Mouse (Mus musculus) urinary bladder, postnatal 25 days (tissue): Measurements from ENCODE around the gene D930020B18Rik.
A peak's percentile ranks its signal among the peaks of the same experiment; 100 is the strongest.

ENCODE experiments used
- DNase-seq: peaks from one replicate; pipeline ENCODE4 v3.0.0; 2022; ENCODE audit warnings: low spot score

The D930020B18Rik gene

DNA sequence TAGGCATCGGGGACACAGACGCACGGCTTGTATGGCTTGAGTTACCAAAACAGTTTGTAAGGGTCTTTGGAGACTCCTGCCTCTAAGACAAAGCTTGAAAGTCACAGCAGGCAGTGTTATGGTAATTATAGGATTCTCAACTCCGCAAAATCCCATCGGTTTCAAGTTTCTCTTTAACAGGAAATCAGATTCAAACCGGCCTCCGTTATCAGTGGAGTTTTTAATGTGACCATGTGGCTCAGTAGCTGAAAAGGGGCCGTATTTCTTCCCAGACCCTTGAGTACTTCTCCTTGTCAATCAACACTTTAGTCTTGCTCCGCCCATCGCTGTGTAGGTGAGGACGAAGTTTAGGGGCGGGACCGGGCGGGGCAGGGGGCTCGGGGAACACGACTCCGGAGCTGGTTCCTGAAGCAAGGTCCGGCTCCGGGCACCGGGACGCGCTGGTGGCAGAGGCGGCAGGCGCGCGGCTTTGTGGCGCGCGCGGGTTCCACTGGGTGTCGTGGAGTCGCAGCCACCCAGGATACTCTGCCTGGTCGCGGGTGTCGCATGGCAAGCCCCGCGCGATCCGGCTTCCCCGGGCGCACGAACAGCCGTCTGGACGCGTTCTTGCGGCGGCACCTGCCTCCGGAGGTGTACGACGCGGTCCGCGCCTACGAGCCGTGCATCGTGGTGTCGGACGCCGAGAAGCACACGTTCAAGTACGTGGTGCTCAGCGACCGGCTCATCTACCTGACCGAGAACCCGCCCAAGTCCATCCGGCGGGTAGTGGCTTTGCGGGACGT is at the start of gene D930020B18Rik:
TSS of gene D930020B18Rik (plus strand) at position 317 of the 782 bp plus-strand sequence.
- DNase-seq: peak; percentile 6

DNA sequence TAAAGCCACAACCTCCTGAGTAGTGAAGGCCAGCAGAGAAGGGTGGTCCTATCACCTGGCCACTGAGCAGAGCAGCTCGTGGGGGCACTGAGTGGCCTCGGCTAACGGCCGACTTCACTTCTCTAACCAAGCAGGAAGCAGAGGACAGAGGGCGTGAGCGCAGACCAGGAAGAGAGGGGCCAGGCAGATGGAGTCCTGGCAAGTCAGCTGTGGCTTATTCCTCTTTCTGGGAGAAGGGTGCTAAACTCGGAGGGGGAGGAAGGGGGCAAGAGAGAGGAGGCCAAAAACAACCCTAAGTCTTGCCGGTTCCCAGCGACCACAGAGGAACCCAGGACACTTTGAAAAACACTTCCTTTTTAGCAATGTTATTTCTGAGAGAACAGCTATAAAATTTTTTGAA is 44.8 kb upstream of the D930020B18Rik start:
- no peak for DNase-seq

DNA sequence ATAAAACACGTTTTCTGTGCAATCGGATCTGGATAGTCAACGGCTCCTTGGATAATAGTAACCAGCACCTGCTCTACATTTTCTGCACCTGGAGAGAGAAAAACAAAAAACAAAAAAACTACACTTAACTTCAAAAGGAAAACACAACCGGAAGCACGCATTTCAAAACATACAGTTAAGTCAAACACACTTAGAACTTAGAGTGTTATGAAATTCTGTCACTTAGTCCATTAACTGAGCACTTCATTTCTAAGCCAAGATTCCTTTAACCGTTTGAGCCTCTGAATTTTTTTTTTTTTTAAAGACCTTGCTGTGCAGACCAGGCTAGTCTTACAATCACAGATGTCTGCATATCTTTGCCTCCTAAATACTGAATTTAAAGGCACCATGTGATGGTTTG is 40.1 kb upstream of the D930020B18Rik start:
- no peak for DNase-seq

DNA sequence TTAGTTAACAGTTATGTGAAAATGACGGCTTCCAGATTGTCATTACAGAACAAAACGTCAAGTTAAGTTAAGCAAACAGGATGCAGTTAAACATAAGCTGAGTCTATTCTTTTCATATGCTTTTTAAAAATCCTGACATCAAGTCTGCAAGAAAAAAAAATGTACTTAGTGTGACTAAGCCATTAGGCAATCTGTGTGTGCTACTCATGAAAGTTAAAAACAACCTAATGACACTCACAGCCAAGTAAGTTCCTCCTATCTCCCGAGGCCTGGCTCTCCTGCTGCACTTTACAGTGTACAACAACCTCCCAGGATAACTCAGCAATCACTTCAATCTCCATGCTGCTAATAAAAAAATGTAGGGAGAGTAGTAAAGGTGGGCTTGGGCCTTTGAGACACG is 37.8 kb upstream of the D930020B18Rik start:
- DNase-seq: no peak

DNA sequence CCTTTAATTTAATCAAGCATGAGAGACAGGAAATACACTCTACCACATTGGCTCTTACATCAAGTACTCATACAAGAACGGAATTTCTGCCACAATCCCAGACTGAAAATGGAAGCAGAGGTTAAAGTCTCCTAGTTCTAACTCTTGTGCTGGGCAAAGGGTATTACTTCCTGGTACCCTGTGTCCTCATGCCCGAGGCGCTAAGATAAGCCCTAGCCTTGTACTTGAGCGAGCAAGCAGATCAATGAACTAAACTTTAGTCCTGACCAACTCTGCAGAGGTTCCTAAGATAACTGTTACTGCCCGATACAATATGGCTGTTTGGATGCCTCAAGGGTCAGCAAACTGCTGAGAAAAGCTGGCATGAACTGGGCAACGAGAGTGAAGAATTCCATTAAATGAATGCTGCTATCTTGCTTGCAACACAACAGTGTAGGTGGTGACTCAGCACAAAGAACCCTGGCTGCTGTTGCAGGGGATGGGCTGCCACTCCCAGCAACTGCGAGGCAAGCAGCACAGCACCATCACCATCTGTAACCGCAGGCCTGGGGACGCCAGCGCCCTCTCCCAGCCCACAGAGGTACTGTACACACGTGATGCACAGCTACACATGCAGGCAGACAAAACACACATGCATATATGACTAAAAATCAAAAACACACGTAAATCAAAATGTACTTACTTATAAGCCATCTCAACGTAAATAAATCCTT is 36.6 kb upstream of the D930020B18Rik start:
- DNase-seq: no peak

DNA sequence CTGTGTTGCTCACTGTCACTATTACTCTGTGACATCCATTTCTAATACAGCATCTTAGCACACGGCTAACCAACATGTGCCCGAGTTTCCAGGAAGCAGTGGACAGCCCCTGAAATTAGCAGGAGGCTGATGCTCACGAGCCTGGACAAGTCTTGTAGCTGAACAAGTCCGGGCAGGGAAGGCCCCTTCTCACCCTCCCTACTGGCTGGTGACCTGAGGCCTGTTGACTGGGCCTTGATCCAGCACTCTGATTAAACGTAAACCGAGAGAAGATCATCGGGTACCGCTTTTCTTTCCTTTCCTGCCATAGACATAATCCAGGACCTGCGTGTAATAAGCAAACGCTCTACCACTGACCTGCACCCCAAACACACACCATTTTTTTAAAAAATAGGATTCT is 33.2 kb upstream of the D930020B18Rik start:
- DNase-seq: peak; percentile 25

DNA sequence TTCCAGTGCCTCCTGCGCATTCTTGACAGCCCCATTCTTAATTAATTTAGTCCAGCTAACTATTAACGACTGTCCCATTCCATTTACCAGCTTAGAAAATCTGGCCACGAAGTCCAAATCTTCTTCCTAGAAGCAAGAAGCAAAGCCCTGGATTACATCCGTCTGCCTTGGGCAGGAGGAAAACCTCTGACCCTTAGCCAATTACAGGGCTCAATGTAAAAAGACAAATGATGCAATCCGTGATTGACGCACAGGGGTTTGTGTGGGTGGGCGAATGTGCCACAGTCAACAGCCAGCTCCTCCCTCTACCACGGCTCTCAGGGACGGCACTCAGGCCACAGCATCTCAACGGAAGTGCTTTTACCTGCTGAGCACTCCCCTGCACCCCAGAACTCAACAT is 29.8 kb upstream of the D930020B18Rik start:
- no peak for DNase-seq

DNA sequence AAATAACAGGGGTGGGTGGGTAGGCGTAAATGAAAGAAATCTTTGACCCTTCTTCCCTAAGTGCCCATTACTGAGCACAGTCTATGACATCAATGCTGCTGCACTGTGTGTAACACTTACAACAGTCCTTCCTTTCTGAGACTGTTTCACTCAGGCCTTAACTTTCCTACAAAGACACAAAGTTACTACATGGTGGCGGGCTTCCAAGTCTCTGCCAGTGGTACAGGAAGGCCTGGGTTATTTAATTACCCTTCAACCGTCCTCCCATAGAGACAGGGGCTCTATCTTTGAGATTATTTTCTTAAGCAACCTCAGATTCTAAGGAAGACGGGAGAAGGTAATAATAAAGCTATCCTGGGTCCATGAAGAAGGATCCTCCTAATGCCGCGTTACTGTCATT is 28.9 kb upstream of the D930020B18Rik start:
- no peak for DNase-seq

DNA sequence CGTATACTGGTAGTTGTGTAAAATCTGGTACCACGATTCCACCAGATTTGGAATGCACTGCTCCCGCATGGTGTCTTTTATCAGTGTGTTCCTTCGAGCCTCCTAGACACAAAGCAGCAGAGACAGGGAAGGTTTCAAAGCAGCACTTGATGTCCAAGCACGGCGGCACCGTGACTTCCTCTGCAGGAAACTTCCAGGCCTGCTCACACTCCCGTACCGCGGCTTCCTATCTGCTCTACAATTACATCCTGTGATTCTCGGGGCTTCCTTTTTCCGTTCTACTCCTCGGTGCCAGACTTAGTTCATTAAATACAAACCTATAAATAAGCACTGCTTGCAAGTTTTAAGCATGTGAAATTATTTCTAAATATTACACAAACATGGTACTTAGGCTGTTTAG is 27.8 kb upstream of the D930020B18Rik start:
- DNase-seq: no peak

DNA sequence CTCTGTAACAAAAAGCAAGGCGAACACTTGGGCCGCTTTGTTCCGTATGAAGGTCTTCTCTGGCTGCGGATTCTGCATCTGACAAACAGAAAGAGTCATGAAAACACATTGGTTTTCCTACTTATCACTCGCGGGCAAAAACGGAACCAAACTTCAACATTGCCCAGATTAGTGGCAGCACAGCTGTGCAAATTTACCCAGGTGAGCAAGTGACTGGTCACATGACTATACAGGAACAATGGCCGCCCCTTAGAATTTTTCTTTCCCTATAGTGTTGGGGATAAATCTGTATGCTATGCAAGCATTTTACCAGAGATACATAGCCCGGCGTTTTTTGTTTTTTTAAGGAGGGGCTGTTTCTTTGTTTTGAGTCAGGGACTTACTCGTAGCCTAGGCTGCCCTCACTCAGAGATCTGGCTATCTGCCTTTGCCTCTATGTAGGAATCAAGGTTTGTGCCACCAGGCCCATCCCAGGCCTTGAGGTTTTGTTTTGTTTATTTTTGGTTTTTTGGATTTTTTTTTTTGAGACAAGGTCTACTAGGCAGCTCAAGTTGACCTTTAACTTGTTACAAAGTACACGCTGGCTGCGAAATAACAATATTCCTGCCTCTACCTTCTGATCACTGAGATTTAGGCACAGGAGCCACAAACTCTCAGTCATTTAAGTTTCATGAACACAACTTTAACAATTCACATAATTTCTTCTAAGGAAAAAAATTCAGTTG is 26.1 kb upstream of the D930020B18Rik start:
- DNase-seq: no peak

DNA sequence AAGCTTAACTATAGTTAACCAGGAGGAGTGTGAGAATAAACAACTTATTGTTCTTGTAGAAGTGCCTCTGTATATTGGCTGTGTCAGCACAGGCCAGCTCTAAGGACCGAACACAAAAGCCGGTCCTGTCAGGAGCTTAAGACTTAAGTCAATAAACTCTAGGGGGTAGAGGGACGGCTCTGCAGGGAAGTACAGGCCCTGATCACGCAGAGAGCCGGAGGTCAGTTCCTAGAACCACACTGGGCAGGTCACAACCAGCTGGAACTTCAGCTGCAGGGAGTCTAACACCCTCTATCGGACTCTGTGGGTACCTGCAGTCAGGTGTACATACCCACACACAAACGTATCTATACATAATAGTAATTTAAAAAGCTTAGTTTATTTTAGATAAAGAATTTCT is 25.5 kb upstream of the D930020B18Rik start:
- DNase-seq: no peak

DNA sequence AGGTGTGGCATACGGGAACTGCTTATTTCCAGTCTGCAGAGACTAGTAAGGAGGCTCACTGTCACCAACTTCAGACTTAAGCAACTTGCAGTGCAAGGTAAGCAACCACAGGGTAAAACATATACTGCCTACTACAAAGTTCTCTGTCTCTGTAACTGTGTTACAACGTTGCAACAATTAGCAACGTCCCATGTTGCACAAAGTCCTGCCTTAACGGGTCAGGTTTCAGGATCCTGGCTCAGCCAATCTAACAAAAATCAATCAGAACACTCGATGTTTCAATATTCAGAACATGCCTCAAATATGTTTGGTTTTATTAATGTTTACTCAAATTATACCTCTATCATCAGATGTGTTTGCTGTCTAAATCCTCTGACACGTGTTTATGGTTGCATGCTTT is 19.0 kb upstream of the D930020B18Rik start:
- DNase-seq: no peak

DNA sequence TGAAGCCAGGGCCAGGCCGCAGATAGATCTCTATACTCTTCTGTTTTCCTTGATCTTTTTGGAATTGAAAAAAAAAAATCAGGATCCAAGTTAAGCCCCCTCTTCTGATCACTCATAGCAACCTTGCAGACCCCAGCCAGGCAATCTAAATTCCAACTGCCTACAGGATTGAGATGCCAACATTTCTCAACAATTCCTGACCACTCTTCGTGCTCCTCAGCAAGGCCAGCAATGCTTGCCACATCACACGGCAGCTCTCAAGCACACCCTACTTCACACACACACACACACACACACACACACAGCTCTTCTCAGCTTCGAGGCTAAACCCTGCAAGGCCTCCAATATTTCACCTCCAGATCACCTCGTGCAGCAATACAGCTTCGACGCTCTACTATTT is 17.7 kb upstream of the D930020B18Rik start:
- no peak for DNase-seq

DNA sequence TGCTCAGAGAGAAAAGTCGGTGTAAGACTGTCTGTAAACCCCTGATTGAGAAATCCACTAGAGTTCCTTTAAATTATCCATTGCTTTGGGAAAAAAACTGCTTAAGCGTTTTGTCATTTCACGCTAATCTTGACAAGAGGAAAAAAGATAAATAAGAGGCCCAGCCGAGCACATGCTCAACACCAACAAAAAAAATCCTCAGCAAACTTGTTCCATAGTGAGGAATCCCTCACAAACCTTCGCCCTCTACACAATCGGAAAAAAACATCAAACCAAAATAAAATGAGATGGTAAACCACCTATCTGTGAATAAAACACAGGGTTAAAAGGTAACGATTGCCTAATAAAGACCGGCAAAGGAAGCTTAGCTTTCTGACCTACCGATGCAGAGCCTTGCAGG is 16.4 kb upstream of the D930020B18Rik start:
- no peak for DNase-seq

DNA sequence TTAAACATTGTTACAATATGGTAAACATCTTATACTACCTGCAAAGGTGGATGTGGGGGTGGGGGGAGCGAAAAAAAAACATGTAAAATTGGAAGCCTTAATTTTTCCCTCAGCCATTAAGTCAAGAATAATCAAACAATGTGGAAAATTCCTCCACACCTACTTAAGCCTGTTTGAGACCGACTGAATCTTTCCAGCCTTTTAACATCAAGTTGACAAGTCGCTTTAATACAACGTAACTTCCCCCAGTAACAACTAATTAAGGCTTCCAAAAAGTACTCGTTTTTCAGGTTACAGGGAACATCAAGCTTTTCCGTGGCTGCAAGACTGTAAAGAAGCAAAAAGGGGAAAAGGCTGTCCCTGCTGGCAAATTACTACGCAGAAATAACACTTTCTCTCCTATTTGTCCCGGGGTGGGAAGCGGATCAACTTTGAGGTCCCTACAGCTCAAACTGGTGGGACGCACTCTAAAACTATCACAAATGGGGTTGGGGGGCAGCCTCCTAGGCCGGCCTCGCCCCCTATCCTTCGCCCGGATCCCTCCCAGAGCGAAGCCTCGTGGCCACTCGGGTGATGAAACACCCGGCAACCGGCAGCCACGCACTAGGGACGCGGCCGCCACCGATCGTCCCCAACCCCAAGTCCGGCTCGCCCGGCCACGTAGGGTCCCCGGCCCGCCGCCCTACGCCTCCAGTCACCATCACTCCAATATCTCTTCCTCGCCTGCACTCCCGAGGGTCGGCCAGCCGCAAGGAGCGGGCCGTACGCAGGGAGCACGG is 15.8 kb upstream of the D930020B18Rik start:
- no peak for DNase-seq

DNA sequence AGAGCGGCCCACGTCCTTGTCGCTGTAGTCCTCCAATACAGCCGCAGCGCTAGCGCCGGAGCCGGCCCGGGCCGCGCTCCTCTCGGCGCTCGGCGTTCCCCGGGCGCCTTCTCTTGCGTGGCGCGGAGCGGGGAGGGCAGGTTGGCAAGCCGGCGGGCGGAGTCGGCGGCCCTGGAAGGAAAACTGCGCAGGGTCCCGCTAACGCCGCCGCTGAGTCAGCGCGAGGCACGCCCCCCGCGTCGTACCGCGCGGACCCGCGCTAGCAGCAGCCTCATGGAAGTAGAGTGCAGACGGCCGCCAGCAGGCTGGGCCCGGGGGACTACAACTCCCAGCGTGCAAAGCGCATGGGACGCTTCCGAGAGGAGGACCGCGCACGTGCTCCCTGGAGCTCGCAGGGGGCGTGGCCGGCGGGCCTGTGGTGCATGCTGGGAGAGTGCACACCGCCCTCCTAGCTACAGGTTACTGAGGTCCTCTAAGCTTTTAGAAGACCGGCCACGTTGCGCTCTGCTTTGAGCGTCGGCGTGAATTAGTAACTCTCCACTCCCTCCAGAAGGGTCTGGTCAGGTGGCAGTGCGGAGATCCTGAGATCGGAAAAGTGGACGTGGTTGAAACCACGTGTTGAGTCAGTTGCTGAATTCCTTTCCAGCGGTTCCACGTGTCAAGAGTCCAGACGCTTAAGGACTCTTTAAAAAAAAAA is 15.1 kb upstream of the D930020B18Rik start, which contains the start of gene Xpot:
TSS of gene Xpot (minus strand) at position 147 of the 697 bp plus-strand sequence.
- peak; percentile 97 for DNase-seq

DNA sequence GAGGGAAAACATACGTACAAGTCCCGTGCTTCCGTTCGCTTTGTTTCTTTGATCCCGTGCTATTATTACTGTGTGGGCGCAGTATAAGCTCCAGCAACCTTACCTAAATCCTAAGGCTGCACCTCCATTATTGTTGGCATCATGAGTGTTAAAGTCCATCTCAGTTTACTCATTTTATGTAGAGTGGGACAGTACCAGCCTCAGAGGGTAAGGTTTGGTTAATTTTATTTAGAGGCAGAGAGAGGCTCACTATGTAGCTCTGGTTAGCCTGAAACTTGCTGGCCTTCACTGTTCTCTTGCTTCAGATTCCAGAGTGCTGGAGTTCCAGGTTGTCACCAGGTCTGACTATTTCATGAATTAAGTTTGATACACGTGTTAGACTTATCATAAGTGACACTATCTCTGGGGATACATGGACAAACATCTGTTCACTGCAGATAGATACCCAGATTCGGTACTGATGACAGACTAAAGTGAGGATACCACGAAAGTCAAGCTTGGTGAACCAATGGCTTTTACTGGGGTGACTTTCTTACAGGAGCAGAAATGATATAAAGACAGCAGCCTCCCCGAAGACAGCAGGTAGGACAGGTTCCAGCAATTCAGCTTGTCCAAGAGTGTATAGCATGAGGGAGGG is 14.1 kb upstream of the D930020B18Rik start:
- DNase-seq: no peak

DNA sequence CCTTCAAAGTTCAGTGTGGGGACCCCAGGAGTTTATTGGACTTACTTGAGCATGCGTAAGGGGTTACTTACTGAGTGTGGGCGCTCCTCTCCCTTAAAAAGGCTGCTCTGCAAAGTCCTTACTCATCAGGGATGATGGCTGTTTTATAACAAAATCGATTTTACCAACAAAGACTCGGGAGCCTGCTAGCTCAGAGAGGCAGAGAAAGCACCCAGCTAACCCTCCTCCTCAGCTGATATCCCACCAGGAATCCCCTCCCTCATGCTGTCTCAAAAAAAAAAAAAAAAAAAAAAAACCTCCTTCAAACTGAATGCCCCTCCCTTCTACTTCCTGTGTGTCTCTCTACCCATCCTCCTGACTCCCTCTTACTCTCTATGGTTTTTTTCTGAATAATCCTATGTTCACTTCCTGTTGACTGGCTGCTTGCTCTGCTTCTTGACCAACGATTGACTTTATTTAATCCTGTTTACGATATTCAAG is 12.8 kb upstream of the D930020B18Rik start:
- DNase-seq: no peak

DNA sequence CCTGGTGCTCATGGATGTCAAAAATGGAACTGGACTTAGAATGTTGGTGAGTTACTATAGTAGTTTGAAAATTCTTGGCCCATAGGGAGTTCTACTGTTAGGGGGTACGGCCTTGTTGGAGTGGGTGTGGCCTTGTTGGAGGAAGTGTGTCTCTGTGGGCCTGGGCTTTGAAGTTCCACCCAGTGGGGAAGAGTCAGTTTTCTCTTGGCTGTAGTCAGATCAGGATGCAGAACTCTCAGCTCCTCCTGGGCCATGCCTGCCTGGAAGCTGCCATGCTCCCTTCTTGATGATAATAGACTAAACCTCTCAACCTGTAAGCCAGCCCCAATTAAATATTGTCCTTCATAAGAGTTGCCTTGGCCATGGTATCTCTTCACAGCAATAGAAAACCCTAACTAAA is 7.2 kb upstream of the D930020B18Rik start:
- no peak for DNase-seq

DNA sequence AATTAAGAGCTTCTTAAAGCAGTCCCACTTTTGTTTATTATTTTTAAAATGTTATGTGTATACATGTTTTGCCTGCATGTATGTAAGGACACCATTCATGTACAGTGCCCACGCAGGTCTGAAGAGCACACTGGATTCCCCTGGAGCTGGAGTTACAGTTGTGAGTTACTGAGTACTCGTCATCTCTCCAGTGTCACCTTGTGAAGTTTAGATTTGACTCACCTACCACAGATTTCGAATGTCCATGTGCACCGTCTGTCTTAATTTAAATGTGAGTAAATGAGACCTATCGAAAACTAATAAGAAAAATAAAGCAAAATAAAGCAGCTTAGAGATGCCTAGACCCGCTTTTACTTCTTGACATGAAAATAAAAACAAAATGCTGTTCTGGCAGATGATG is 5.1 kb upstream of the D930020B18Rik start:
- no peak for DNase-seq

DNA sequence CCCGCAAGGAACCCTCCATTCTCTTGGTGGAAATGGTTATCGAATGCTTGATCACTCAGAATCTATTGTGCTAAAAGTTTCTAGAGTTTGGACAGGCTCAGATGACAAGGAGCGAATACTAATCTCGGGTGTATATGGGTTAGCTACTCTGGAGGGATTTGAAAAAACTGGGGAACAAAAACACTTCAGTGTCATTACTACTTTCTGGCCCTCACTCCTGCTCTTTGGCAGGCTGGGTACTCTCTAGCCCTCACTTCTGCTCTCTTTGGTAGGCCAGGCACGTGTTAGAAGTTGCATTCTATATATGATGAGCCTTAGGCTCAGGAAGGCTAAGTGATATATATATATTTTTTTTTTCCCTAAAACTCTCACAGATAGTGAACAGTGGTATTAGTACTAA is 1.8 kb upstream of the D930020B18Rik start:
- no peak for DNase-seq
